Mouse (Mus musculus) C2C12 (cell line): ENCODE results near the gene Frzb. TPM values are rescaled to one million over a fixed set of nuclear protein-coding genes. Genes with fewer than 3 reads are reported as not detected.
"Not testable (repeated sequence)": the region's sequence is repeated elsewhere in the genome, so short reads cannot be mapped to it uniquely, and the experiment has no call there.

ENCODE experiments used
- H3K27me3 ChIP-seq: one replicate; pipeline ENCODE4 v1.6.1; 2011; ENCODE audit not compliant: control insufficient read depth, insufficient read depth, insufficient read length
- H3K36me3 ChIP-seq: one replicate; pipeline ENCODE4 v1.6.1; 2011; ENCODE audit not compliant: control insufficient read depth, insufficient read depth
- H3K4me3 ChIP-seq: one replicate; pipeline ENCODE4 v1.5.1; 2011; ENCODE audit warnings: mild to moderate bottlenecking, control low read depth; ENCODE audit not compliant: poor library complexity, insufficient read depth, severe bottlenecking
- H3K79me2 ChIP-seq: one replicate; pipeline ENCODE4 v1.6.1; 2011; ENCODE audit not compliant: control insufficient read depth, insufficient read depth
- H3K79me3 ChIP-seq: one replicate; pipeline ENCODE4 v1.6.1; 2011; ENCODE audit warnings: low read depth, control low read depth
- H3ac ChIP-seq: one replicate; pipeline ENCODE3; 2011; ENCODE audit warnings: low read depth; ENCODE audit not compliant: control insufficient read depth, insufficient read length
- CEBPB ChIP-seq: IDR thresholded peaks from one replicate; pipeline ENCODE4 v1.6.1; 2011; ENCODE audit warnings: low read depth, mild to moderate bottlenecking, control low read depth, moderate library complexity
- CTCF ChIP-seq: IDR thresholded peaks from one replicate; pipeline ENCODE4 v1.5.1; 2011; ENCODE audit not compliant: control insufficient read depth, insufficient read depth, insufficient read length
- FOSL1 ChIP-seq: IDR thresholded peaks from one replicate; pipeline ENCODE4 v1.8.0; 2011; ENCODE audit warnings: mild to moderate bottlenecking, low read length; ENCODE audit not compliant: poor library complexity, insufficient read depth, severe bottlenecking
- MAX ChIP-seq: IDR thresholded peaks from one replicate; pipeline ENCODE4 v1.6.1; 2011; ENCODE audit warnings: mild to moderate bottlenecking, control low read depth
- MYOD1 ChIP-seq: IDR thresholded peaks from one replicate; pipeline ENCODE4 v1.6.1; 2011; ENCODE audit warnings: low read depth; ENCODE audit not compliant: control insufficient read depth, insufficient read length
- MYOG ChIP-seq: IDR thresholded peaks from one replicate; pipeline ENCODE4 v1.6.1; 2011; ENCODE audit not compliant: control insufficient read depth, insufficient read length; ENCODE audit errors: extremely low read depth
- USF1 ChIP-seq: IDR thresholded peaks from one replicate; pipeline ENCODE4 v1.6.1; 2011; ENCODE audit warnings: low read depth, mild to moderate bottlenecking, control low read depth, moderate library complexity
- long read RNA-seq, 2 experiments: library from polyadenylated mRNA; unstranded; transcript quantifications; one replicate each; pipeline ENCODE4 v2.0.0; 2019 to 2020
- polyA plus RNA-seq: library from polyadenylated mRNA; unstranded; fragments of >200 nt; fragmentation: generic; extraction: Trizol; gene quantifications from one replicate; pipeline ENCODE4 v1.2.1, GENCODE M21; 2012; ENCODE audit warnings: missing spikeins

Gene Frzb
- 0.01 TPM for polyA plus RNA-seq
- long read RNA-seq, experiment 1: 0 reads
- long read RNA-seq, experiment 2: 0 reads

- no peaks in the 10 kb centered on the region for H3K79me2 ChIP-seq
- peak within 1 kb of the TSS; percentile 72 for H3ac ChIP-seq
- H3K4me3 ChIP-seq: peak within 1 kb of the TSS; percentile 26
- no peaks in the 10 kb centered on the region for H3K79me3 ChIP-seq
- H3K36me3 ChIP-seq: no peaks in the 10 kb centered on the region
- no peak for TF ChIP-seq MYOG
- TF ChIP-seq MYOD1: no peak
- TF ChIP-seq MAX: no peak
- no peak for TF ChIP-seq FOSL1
- no peak for TF ChIP-seq CEBPB
- no peak for TF ChIP-seq CTCF
- no peaks in the 10 kb centered on the region for H3K27me3 ChIP-seq
Observed at GRCm38 (mm10) chr2:80447291-80447791, at the start of gene Frzb. Frzb (minus strand) TSS chr2:80447625.

GRCm38 (mm10) chr2:80495304-80495703 lies 47.9 kb upstream of the Frzb start:
- not testable (repeated sequence) for H3K79me3 ChIP-seq, H3K79me2 ChIP-seq, H3K27me3 ChIP-seq, H3ac ChIP-seq, H3K4me3 ChIP-seq
- H3K36me3 ChIP-seq: peaks cover 16% of the 10 kb centered on the region

GRCm38 (mm10) chr2:80486851-80487250 lies 39.4 kb upstream of the Frzb start:
- Histone ChIP-seq H3K27me3 (no peaks in the 10 kb centered on the region), H3K79me2 (no peaks in the 10 kb centered on the region), H3K36me3 (no peaks in the 10 kb centered on the region), H3K4me3 (no peak overlapping the region), H3ac (no peak overlapping the region), H3K79me3 (no peaks in the 10 kb centered on the region)
- TF ChIP-seq FOSL1 (no peak), CTCF (no peak), MYOG (no peak), CEBPB (no peak), MAX (no peak), USF1 (no peak), MYOD1 (no peak)

DNA sequence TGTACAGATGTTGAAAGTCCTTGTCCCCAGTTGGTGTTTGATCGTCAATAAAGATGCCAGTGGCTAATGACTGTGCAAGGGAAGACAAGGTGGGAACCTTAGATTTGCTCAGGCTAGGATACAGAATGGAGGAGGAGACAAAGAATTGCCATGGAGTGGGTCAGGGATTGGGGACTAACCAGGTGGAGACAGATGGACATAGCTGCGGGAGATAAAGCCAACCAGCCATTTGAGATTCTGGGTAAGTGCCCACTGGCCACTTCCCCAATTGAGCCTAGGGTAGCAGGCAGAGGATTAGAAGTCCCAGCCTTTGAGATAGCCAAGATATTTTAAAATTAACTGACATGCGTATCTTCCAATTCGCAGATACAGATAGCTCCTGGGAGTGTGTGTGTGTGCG lies 37.5 kb upstream of the Frzb start:
- H3K36me3 ChIP-seq: no peaks in the 10 kb centered on the region
- TF ChIP-seq MYOD1: no peak
- no peak for TF ChIP-seq CEBPB
- TF ChIP-seq CTCF: no peak
- no peak for TF ChIP-seq USF1
- TF ChIP-seq MYOG: no peak
- no peak for TF ChIP-seq MAX
- TF ChIP-seq FOSL1: no peak
- H3K27me3 ChIP-seq: peaks cover 3% of the 10 kb centered on the region
- H3K4me3 ChIP-seq: no peak overlapping the region
- H3ac ChIP-seq: no peak overlapping the region
- no peaks in the 10 kb centered on the region for H3K79me2 ChIP-seq
- H3K79me3 ChIP-seq: no peaks in the 10 kb centered on the region

GRCm38 (mm10) chr2:80475831-80476230 lies 28.4 kb upstream of the Frzb start:
- H3K79me3 ChIP-seq: no peaks in the 10 kb centered on the region
- TF ChIP-seq CTCF (no peak), CEBPB (no peak), USF1 (no peak), FOSL1 (no peak)

GRCm38 (mm10) chr2:80474247-80474796 lies 26.9 kb upstream of the Frzb start:
- no peak for TF ChIP-seq FOSL1
- TF ChIP-seq USF1: no peak
- no peak for TF ChIP-seq CEBPB
- TF ChIP-seq MYOD1: no peak
- TF ChIP-seq MAX: no peak
- TF ChIP-seq CTCF: no peak
- TF ChIP-seq MYOG: no peak
- H3ac ChIP-seq: no peak overlapping the region
- no peaks in the 10 kb centered on the region for H3K36me3 ChIP-seq
- no peaks in the 10 kb centered on the region for H3K79me3 ChIP-seq
- H3K27me3 ChIP-seq: no peaks in the 10 kb centered on the region
- H3K4me3 ChIP-seq: no peak overlapping the region
- no peaks in the 10 kb centered on the region for H3K79me2 ChIP-seq

More at GRCm38 (mm10) chr2:80475831-80476230, 28.4 kb upstream of the Frzb start:
- Histone ChIP-seq H3K27me3 (peaks cover 3% of the 10 kb centered on the region), H3K79me2 (no peaks in the 10 kb centered on the region), H3ac (no peak overlapping the region), H3K4me3 (no peak overlapping the region), H3K36me3 (no peaks in the 10 kb centered on the region)
